8 mouse cellular contexts compared by ENCODE assay signal in genomic region chr19:3638698-3639097, GRCm38 (mm10). TPM values are rescaled to one million over a fixed set of nuclear protein-coding genes. Genes with fewer than 3 reads are reported as not detected.
A peak's percentile ranks its signal among the peaks of the same experiment; 100 is the strongest.
DNase-seq lines count a peak whose midpoint lies in the region; ATAC-seq lines count a peak whose summit lies in the region.

No protein-coding gene starts in this region.

- ATAC-seq in megakaryocyte, adult 5-6 weeks (ENCODE audit: poor library complexity, severe bottlenecking), result no peak
- ATAC-seq in embryonic facial prominence, embryonic 15.5 days (ENCODE audit: insufficient number of reproducible peaks, low FRiP score, low TSS enrichment, low read depth), result no peak
- peak; percentile 50; the same call in 1 of the 2 replicates for ATAC-seq in stomach, embryonic 14.5 days (ENCODE audit: insufficient number of reproducible peaks, insufficient read depth, low FRiP score, low read depth)
- ATAC-seq in CD4-positive, CD25-positive, alpha-beta regulatory T cell, adult 4 months, result no peak

- H3K4me2 ChIP-seq in embryonic facial prominence, embryonic 15.5 days (replicated peaks), result no peak overlapping the region
- no peak overlapping the region for H3K4me2 ChIP-seq in stomach, embryonic 14.5 days (replicated peaks; ENCODE audit: low read depth, low read length)

- no peaks in the 10 kb centered on the region for H3K9me3 ChIP-seq in megakaryocyte, embryonic 14.5 days
- no peaks in the 10 kb centered on the region for H3K9me3 ChIP-seq in embryonic facial prominence, embryonic 15.5 days (replicated peaks)
- H3K9me3 ChIP-seq in stomach, embryonic 14.5 days (ENCODE audit: control insufficient read depth, low read depth, low read length), result no peaks in the 10 kb centered on the region

- DNase-seq in heart, postnatal 25 days (ENCODE audit: low spot score), result peak; percentile 35
- peak; percentile 77 to 78 for DNase-seq in kidney, postnatal 36 days
- peak; percentile 74 for DNase-seq in lung, postnatal 14 days

- H3K4me1 ChIP-seq in megakaryocyte, embryonic 14.5 days, result peaks cover 54% of the 10 kb centered on the region
- peaks cover 78% of the 10 kb centered on the region for H3K4me1 ChIP-seq in embryonic facial prominence, embryonic 15.5 days
- H3K4me1 ChIP-seq in stomach, embryonic 14.5 days (ENCODE audit: control insufficient read depth, insufficient read depth, low read length), result peaks cover 14% of the 10 kb centered on the region

- WGBS in embryonic facial prominence, embryonic 15.5 days, result 39% methylated on average over 8 of the region's 8 CpGs
- WGBS in stomach, embryonic 14.5 days, result 16% methylated on average over 8 of the region's 8 CpGs

- peaks cover 9% of the 10 kb centered on the region for H3K27me3 ChIP-seq in megakaryocyte, embryonic 14.5 days (replicated peaks)
- no peaks in the 10 kb centered on the region for H3K27me3 ChIP-seq in embryonic facial prominence, embryonic 15.5 days
- H3K27me3 ChIP-seq in stomach, embryonic 14.5 days (ENCODE audit: control insufficient read depth, insufficient read depth, low read length), result no peaks in the 10 kb centered on the region

- peak overlapping the region; percentile 33 for H3K4me3 ChIP-seq in megakaryocyte, embryonic 14.5 days (replicated peaks)
- H3K4me3 ChIP-seq in embryonic facial prominence, embryonic 15.5 days (replicated peaks), result no peak overlapping the region
- H3K4me3 ChIP-seq in stomach, embryonic 14.5 days (ENCODE audit: low read depth, low read length), result no peak overlapping the region

- H3K9ac ChIP-seq in embryonic facial prominence, embryonic 15.5 days, result no peak overlapping the region
- no peak overlapping the region for H3K9ac ChIP-seq in stomach, embryonic 14.5 days (replicated peaks; ENCODE audit: low read depth, low read length)

- intact Hi-C loops in heart, postnatal 25 days (cut with DNase I), result no loop called here

- H3K27ac ChIP-seq in embryonic facial prominence, embryonic 15.5 days (replicated peaks), result peak overlapping the region; percentile 61; the same call in 1 of the 2 replicates
- H3K27ac ChIP-seq in stomach, embryonic 14.5 days (ENCODE audit: low read length), result peak overlapping the region; percentile 64; the same call in 1 of the 2 replicates

- H3K36me3 ChIP-seq in megakaryocyte, embryonic 14.5 days (replicated peaks; ENCODE audit: low read length), result peaks cover 23% of the 10 kb centered on the region
- peaks cover 20% of the 10 kb centered on the region; the same call in 1 of the 2 replicates for H3K36me3 ChIP-seq in embryonic facial prominence, embryonic 15.5 days
- H3K36me3 ChIP-seq in stomach, embryonic 14.5 days (ENCODE audit: control insufficient read depth, insufficient read depth, low read length), result peaks cover 11% of the 10 kb centered on the region

RNA-seq across cellular contexts. Expression of gene Lrp5, which starts 47.7 kb away (rescaled TPM):
- polyA plus RNA-seq in megakaryocyte, embryonic 14.5 days (2012; ENCODE audit: insufficient read depth, low replicate concordance), result 11.6 and 18.0 TPM in 2 replicates
- 15.2 and 17.9 TPM in 2 replicates for total RNA-seq in megakaryocyte, adult 5-6 weeks (2015)
- 12.5 and 13.6 TPM in 2 replicates for total RNA-seq in megakaryocyte, adult 5-6 weeks (2017)
- polyA plus RNA-seq in embryonic facial prominence, embryonic 15.5 days (2015; fragmentation: Nextera tagmentation; extraction: Ambion mirVana), result 7.7 and 8.6 TPM in 2 replicates
- 10 to 100 TPM; 49.8 to 52.1 TPM for total RNA-seq in heart, postnatal 25 days (2021)
- polyA plus RNA-seq in stomach, embryonic 14.5 days (2014; fragmentation: Nextera tagmentation; extraction: Ambion mirVana), result 10.3 and 11.3 TPM in 2 replicates
- polyA plus RNA-seq in CD4-positive, CD25-positive, alpha-beta regulatory T cell, adult 4 months (2017; shearing (Covaris generic)), result under 1 TPM in 1 of 2 experiments, not detected in 1; 0.08 TPM
